Mouse (Mus musculus) intestine, embryonic 14.5 days (tissue): ENCODE results near the gene Tssk3. TPM values are rescaled to one million over a fixed set of nuclear protein-coding genes. Genes with fewer than 3 reads are reported as not detected.
A peak's percentile ranks its signal among the peaks of the same experiment; 100 is the strongest.

Source experiments
- ATAC-seq: fragments of 200-750 bp; cut with Nextera tagmentation; replicated peaks from 2 replicates; pipeline ENCODE4 v1.8.0; 2017; ENCODE audit warnings: low read depth, moderate number of reproducible peaks, moderate TSS enrichment, moderate library complexity; ENCODE audit not compliant: low FRiP score, low TSS enrichment
- DNase-seq: peaks from one replicate; pipeline ENCODE4 v3.0.0-alpha.2; 2018; ENCODE audit warnings: low spot score
- H3K27ac ChIP-seq: fragments of 300-500 bp; sonication (generic); 2 replicates; pipeline ENCODE4 v1.5.1; 2014; ENCODE audit warnings: low read depth, mild to moderate bottlenecking, control low read depth
- H3K27me3 ChIP-seq: fragments of 300-500 bp; sonication (generic); replicated peaks from 2 replicates; pipeline ENCODE4 v1.6.1; 2014; ENCODE audit warnings: low read length, control low read depth; ENCODE audit not compliant: control insufficient read depth, insufficient read depth
- H3K36me3 ChIP-seq: fragments of 300-500 bp; sonication (generic); 2 replicates; pipeline ENCODE4 v1.6.1; 2014; ENCODE audit warnings: low read length, control low read depth; ENCODE audit not compliant: control insufficient read depth, insufficient read depth
- H3K4me1 ChIP-seq: fragments of 300-500 bp; sonication (generic); replicated peaks from 2 replicates; pipeline ENCODE4 v1.6.1; 2014; ENCODE audit warnings: low read length, control low read depth, mixed read lengths; ENCODE audit not compliant: control insufficient read depth, insufficient read depth
- H3K4me2 ChIP-seq: fragments of 300-500 bp; sonication (generic); 2 replicates; pipeline ENCODE4 v1.6.1; 2014; ENCODE audit warnings: low read length
- H3K4me3 ChIP-seq: fragments of 300-500 bp; sonication (generic); 2 replicates; pipeline ENCODE4 v1.5.1; 2014; ENCODE audit warnings: low read depth, low read length, control low read depth, mixed read lengths
- H3K9ac ChIP-seq: fragments of 300-500 bp; sonication (generic); 2 replicates; pipeline ENCODE4 v1.6.1; 2014; ENCODE audit warnings: mild to moderate bottlenecking, low read length
- H3K9me3 ChIP-seq: fragments of 300-500 bp; sonication (generic); 2 replicates; pipeline ENCODE4 v1.6.1; 2016; ENCODE audit warnings: low read length, control low read depth; ENCODE audit not compliant: control insufficient read depth
- WGBS: fragments of 180-500 bp; shearing (Covaris S2); extraction: QIAGEN DNeasy Blood & Tissue Kit; methylation state at CpG from one replicate; pipeline ENCODE4 v1.1.7; 2014; 5-methylcytosine and 5-hydroxymethylcytosine counted together
- polyA plus RNA-seq: library from polyadenylated mRNA; unstranded; fragments of >200 nt; fragmentation: Nextera tagmentation; extraction: Ambion mirVana; gene quantifications from 2 replicates; pipeline ENCODE4 v1.2.1, GENCODE M21; 2014

The Tssk3 gene
- polyA plus RNA-seq, 1 experiment from 2014 or later: not detected

DNA sequence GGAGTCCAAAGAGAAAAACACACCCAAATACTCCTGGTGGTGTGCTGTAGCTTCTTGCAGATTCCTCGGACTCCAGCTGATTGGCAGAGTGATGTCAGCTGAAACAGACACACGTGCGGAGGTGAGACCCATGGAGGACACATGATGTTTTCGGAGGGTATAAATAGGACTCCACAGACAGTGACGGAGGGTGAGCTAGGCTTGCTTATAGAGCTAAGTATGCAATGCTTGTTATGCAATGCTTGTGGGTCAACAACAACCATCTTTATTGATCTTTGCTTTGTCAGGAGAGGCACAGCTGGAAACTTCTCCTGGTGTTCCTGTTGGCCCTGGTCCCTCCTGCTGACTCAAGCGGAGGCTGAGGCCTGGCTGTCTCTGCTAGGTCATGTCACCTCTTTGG is 42.1 kb downstream of the Tssk3 start:
- H3K27me3 ChIP-seq: no peaks in the 10 kb centered on the region
- no peaks in the 10 kb centered on the region for H3K9me3 ChIP-seq
- no peak overlapping the region for H3K9ac ChIP-seq
- DNase-seq (no peak), ATAC-seq (no peak)
- no peak overlapping the region for H3K4me2 ChIP-seq
- H3K4me3 ChIP-seq: no peak overlapping the region
- no peaks in the 10 kb centered on the region for H3K4me1 ChIP-seq
- H3K27ac ChIP-seq: no peak overlapping the region
- no peaks in the 10 kb centered on the region for H3K36me3 ChIP-seq
- 88% methylated on average over 6 of the region's 6 CpGs for WGBS

DNA sequence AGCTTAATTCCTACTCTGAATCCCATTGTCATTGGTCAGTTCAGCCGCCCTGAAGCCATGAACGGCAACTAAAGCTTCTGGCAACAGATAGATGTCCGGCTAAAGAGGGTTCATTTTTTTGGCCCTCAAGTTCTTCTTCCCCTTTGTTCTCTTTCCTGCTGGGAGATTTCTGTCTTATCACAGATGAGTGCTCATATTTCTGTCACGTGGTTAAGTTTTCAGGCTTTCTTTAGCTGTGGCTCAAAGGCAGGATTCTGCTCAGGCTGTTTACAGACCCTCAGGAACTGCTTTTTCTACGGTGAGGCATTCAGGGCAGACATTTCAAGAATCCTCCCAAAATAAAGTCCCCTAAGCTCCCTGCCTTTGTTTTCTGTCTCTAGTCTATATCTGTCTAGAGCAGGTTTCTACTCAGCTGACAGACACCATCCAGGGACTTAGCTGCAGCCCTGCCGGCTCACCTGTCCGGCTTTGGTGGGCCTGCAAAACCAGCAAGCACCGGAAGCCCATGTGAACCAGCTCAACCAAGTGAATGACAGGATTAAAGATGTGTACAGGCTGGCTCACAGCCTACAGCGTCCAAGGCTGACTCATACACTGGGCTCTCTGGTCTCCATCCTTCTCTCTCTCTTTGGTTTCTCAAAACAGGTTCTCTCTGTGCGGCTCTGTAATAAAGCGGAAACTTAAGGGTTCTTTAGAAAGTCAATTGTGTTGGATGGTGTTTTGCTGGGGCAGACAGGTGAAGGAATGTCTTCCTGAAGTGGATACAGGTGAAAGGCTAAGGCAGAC is 42.9 kb downstream of the Tssk3 start:
- 76% methylated on average over 11 of the region's 11 CpGs for WGBS
- Histone ChIP-seq H3K27ac (no peak overlapping the region), H3K36me3 (no peaks in the 10 kb centered on the region), H3K27me3 (0 out of 2 replicates have a peak, but pooled peaks cover under 1% of the 10 kb centered on the region), H3K4me3 (no peak overlapping the region), H3K4me2 (no peak overlapping the region), H3K4me1 (no peaks in the 10 kb centered on the region), H3K9me3 (no peaks in the 10 kb centered on the region), H3K9ac (no peak overlapping the region)
- no peak for ATAC-seq
- DNase-seq: no peak

DNA sequence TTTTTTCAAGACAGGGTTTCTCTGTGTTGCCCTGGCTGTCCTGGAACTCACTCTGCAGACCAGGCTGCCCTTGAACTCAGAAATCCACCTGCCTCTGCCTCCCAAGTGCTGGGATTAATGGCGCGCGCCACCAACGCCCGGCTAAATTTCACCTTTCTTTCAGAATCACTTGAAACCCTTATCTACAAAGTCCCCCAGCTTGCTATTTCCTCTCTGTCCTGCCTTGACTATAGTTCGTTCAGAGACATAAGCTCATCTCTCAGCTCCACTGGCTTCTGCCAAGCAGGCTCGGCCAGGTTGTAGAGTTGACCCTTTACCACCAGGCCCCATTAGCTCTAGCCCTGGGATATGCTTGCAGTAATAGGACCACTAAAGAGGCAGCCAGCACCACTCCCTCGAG is 43.5 kb downstream of the Tssk3 start:
- ATAC-seq (no peak), DNase-seq (no peak)
- Histone ChIP-seq H3K4me3 (no peak overlapping the region), H3K27ac (no peak overlapping the region), H3K9ac (no peak overlapping the region), H3K36me3 (no peaks in the 10 kb centered on the region), H3K27me3 (0 out of 2 replicates have a peak, but pooled peaks cover 7% of the 10 kb centered on the region), H3K4me1 (no peaks in the 10 kb centered on the region), H3K4me2 (no peak overlapping the region), H3K9me3 (no peaks in the 10 kb centered on the region)
- 80% methylated on average over 8 of the region's 8 CpGs for WGBS

DNA sequence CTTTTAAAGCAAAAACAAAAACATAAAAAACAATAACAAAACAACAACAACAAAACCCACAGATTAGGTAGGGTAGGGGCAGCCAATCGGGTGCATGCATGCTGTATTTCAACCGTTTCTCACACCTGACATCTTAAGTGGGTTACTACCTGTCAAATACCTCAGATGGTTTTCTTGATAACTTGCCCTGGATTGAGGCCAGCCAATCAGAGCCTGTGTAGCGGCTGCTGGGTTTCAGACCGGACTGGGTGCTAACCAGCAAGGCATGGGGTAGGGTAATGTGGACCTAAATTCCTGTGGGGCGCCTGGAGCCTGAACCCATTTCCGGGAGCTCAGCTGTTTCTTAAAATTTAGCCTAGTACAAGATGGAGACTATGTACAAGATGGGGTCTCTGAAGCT is 49.7 kb downstream of the Tssk3 start:
- no peak for DNase-seq
- no peaks in the 10 kb centered on the region for H3K36me3 ChIP-seq
- no peak overlapping the region for H3K27ac ChIP-seq
- H3K4me2 ChIP-seq: peak overlapping the region; percentile 61
- H3K4me1 ChIP-seq: 0 out of 2 replicates have a peak, but pooled peaks cover 2% of the 10 kb centered on the region
- no peak overlapping the region for H3K9ac ChIP-seq
- H3K9me3 ChIP-seq: no peaks in the 10 kb centered on the region
- H3K27me3 ChIP-seq: peaks cover 32% of the 10 kb centered on the region
- H3K4me3 ChIP-seq: 0 out of 2 replicates have a peak overlapping the region, but pooled peaks have one; percentile 45
- 31% methylated on average over 6 of the region's 6 CpGs for WGBS
- ATAC-seq: no peak; the same call in 1 of the 2 replicates

DNA sequence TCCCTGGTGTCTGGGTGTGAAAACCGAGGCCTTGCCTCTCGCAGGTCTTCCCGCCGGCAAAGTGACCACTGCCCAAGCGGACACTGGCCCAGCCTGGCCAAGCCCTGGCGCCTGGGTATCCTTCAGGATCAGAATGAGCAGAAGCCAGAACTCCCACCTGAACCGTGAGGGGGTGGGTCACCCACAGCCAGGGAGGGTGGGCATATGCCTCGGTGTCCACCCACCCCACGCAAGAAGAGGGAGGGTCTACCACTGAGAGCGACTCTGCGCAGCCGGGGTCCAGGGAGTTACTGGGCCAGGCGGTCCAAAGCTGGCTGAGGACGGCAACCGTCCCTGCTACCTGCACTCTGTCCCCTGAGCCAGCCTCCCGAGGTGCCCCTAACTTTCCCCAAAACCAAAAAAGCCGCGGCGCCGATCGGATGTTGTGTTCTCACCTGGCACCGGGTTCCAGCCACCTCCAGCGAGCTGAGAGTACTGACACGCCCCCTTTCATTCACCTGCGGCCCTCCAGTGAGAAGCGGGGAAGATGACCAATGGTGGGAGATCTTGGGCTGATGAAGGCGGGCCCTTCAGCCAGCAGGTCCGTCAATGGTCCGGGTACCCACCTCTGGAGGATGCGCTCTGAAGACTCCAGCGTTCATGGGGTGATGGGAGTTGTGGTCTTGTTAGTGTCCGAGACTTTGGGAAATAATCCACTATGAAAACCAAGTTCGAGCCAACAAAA is 50.3 kb downstream of the Tssk3 start, which contains the start of gene Zbtb8b:
Zbtb8b (minus strand) TSS at position 514 of the 724 bp plus-strand sequence.
- H3K4me3 ChIP-seq: peak within 1 kb of the TSS; percentile 45
- H3K27me3 ChIP-seq: peaks cover 32% of the 10 kb centered on the region
- no peak within 1 kb of the TSS for H3K27ac ChIP-seq
- 0 out of 2 replicates have a peak, but pooled peaks cover 2% of the 10 kb centered on the region for H3K4me1 ChIP-seq
- ATAC-seq (peak; percentile 93), DNase-seq (peak; percentile 76)
- no peaks in the 10 kb centered on the region for H3K9me3 ChIP-seq
- peak within 1 kb of the TSS; percentile 61 for H3K4me2 ChIP-seq
- no peaks in the 10 kb centered on the region for H3K36me3 ChIP-seq
- peak within 1 kb of the TSS; percentile 14 for H3K9ac ChIP-seq
- under 1% methylated on average over 33 of the region's 33 CpGs for WGBS

Other genes with a start within 250 kb of the Tssk3 start
- 7.2 and 7.4 TPM in 2 replicates for gene C77080, start 229.6 kb downstream of the Tssk3 start, polyA plus RNA-seq
- gene Sync, start 203.4 kb downstream of the Tssk3 start, polyA plus RNA-seq: 1.3 and 2.1 TPM in 2 replicates
- gene Rbbp4, start 155.7 kb downstream of the Tssk3 start, polyA plus RNA-seq: 333 and 352 TPM in 2 replicates
- gene Zbtb8os, start 155.3 kb downstream of the Tssk3 start, polyA plus RNA-seq: 46.9 and 51.3 TPM in 2 replicates
- gene Zbtb8a, start 112.9 kb downstream of the Tssk3 start, polyA plus RNA-seq: 7.6 and 11.1 TPM in 2 replicates
- 1.7 TPM in 2 replicates for gene Zbtb8b, start 50.2 kb downstream of the Tssk3 start, polyA plus RNA-seq
- 21.8 and 24.6 TPM in 2 replicates for gene Bsdc1, start 29.4 kb downstream of the Tssk3 start, polyA plus RNA-seq
- 0.47 TPM in 1 of 2 replicates, not detected in the other for gene Fam229a, start 168 bp upstream of the Tssk3 start, polyA plus RNA-seq
- gene Marcksl1, start 22.6 kb upstream of the Tssk3 start, polyA plus RNA-seq: 595 and 619 TPM in 2 replicates
- gene Hdac1, start 51.7 kb upstream of the Tssk3 start, polyA plus RNA-seq: 212 and 230 TPM in 2 replicates
- gene Lck, start 82.6 kb upstream of the Tssk3 start, polyA plus RNA-seq: 7.9 and 8.1 TPM in 2 replicates
- gene Fam167b, start 87.5 kb upstream of the Tssk3 start, polyA plus RNA-seq: 1.5 and 1.8 TPM in 2 replicates
- gene Eif3i, start 109.6 kb upstream of the Tssk3 start, polyA plus RNA-seq: 349 and 356 TPM in 2 replicates
- gene Tmem234, start 109.6 kb upstream of the Tssk3 start, polyA plus RNA-seq: 197 and 212 TPM in 2 replicates
- 2.6 and 3.7 TPM in 2 replicates for gene Dcdc2b, start 123.2 kb upstream of the Tssk3 start, polyA plus RNA-seq
- gene Iqcc, start 128.1 kb upstream of the Tssk3 start, polyA plus RNA-seq: 26.2 and 26.4 TPM in 2 replicates
- 43.1 and 45.5 TPM in 2 replicates for gene Ccdc28b, start 132.9 kb upstream of the Tssk3 start, polyA plus RNA-seq
- gene Txlna, start 150.0 kb upstream of the Tssk3 start, polyA plus RNA-seq: 81.7 and 92.8 TPM in 2 replicates
- gene Kpna6, start 181.7 kb upstream of the Tssk3 start, polyA plus RNA-seq: 13.3 and 13.4 TPM in 2 replicates
- 26.6 and 28.9 TPM in 2 replicates for gene Tmem39b, start 205.8 kb upstream of the Tssk3 start, polyA plus RNA-seq